Mouse (Mus musculus): ENCODE results near the gene Rrp1b. TPM values are rescaled to one million over a fixed set of nuclear protein-coding genes. Genes with fewer than 3 reads are reported as not detected.

Gene Rrp1b
- total RNA-seq, 2 experiments from 2014 or later: 17.3 to 29.4 TPM

Other genes starting within 250 kb of the Rrp1b start
- 10 to 100 TPM; 80.3 to 83.2 TPM for gene Sik1, start 180.3 kb upstream of the Rrp1b start, total RNA-seq (2021)
- 1 to 10 TPM; 6.1 to 8.2 TPM for gene Hsf2bp, start 249 bp downstream of the Rrp1b start, total RNA-seq (2021)
- 10 to 100 TPM; 68.4 to 68.9 TPM for gene Notch3, start 130.8 kb downstream of the Rrp1b start, total RNA-seq (2021)
- gene Ephx3, start 153.4 kb downstream of the Rrp1b start, total RNA-seq (2021): under 1 TPM; 0.17 to 0.31 TPM
- gene Brd4, start 248.6 kb downstream of the Rrp1b start, total RNA-seq (2021): 10 to 100 TPM; 86.5 to 98.4 TPM